Mouse (Mus musculus) small intestine, adult 2 months (tissue): ENCODE data around the gene Cc2d1a. TPM values are rescaled to one million over a fixed set of nuclear protein-coding genes. Genes with fewer than 3 reads are reported as not detected.

Source experiments
- H3K27ac ChIP-seq: fragments of 200-500 bp; 2 replicates; pipeline ENCODE4 v1.5.1; 2012; ENCODE audit warnings: low read depth, low read length, control low read depth, inconsistent platforms; ENCODE audit not compliant: insufficient read depth
- H3K27me3 ChIP-seq: fragments of 200-500 bp; 2 replicates; pipeline ENCODE4 v1.6.1; 2012; ENCODE audit warnings: mild to moderate bottlenecking, moderate library complexity, low read length, inconsistent platforms; ENCODE audit not compliant: control insufficient read depth, insufficient read depth
- H3K36me3 ChIP-seq: fragments of 200-500 bp; 2 replicates; pipeline ENCODE4 v1.6.1; 2012; ENCODE audit warnings: mild to moderate bottlenecking, low read length, control low read depth, inconsistent platforms; ENCODE audit not compliant: control insufficient read depth, insufficient read depth
- H3K4me1 ChIP-seq: fragments of 200-500 bp; 2 replicates; pipeline ENCODE4 v1.6.1; 2012; ENCODE audit warnings: low read length, inconsistent platforms, mixed read lengths; ENCODE audit not compliant: control insufficient read depth, insufficient read depth, insufficient read length
- H3K4me3 ChIP-seq: fragments of 200-500 bp; 2 replicates; pipeline ENCODE4 v1.5.1; 2012; ENCODE audit warnings: low read depth, mild to moderate bottlenecking, control low read depth, inconsistent platforms, low read length, moderate library complexity
- CTCF ChIP-seq: fragments of 200-500 bp; IDR thresholded peaks from 2 replicates; pipeline ENCODE4 v1.5.1; 2012; ENCODE audit warnings: low read depth, mild to moderate bottlenecking, control low read depth, inconsistent platforms, low read length, moderate library complexity, mixed read lengths; ENCODE audit not compliant: insufficient replicate concordance, insufficient read length; ENCODE audit errors: extremely low read depth
- POLR2A ChIP-seq: fragments of 200-500 bp; IDR thresholded peaks from 2 replicates; pipeline ENCODE4 v1.6.1; 2012; ENCODE audit warnings: low read depth, mild to moderate bottlenecking, control low read depth, inconsistent platforms, low read length, moderate library complexity
- WGBS: fragments of 180-500 bp; shearing (Covaris S2); methylation state at CpG from one replicate; pipeline ENCODE4 v1.1.7; 2018; 5-methylcytosine and 5-hydroxymethylcytosine counted together
- polyA plus RNA-seq: library from polyadenylated mRNA; depleted of rRNA; stranded (reverse); fragments of >200 nt; gene quantifications from 2 replicates; pipeline ENCODE4 v1.2.3, GENCODE M21; 2012

Gene Cc2d1a
- polyA plus RNA-seq, 1 experiment: 50.8 TPM

DNA sequence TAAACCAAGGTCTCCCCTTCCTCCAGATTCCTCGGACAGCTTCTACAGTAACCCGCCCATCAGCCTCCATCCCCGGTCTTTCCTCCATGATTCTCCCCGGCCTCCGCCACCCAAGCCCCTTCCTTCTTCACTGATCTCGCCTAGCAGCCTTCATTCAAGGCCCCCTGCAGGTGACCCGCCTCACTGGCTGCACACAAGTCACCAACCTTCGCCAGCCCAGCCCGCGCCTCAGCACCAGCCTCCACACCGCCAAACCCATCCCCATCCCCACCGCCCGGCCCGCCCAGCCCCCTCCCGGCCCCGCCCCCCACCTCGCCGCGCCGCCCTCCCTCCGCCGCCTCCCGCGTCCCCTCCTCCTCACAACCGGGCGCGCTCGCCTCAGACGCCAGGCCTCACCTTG lies 43.5 kb downstream of the Cc2d1a start:
- peaks cover 25% of the 10 kb centered on the region for H3K4me1 ChIP-seq
- H3K36me3 ChIP-seq: peaks cover 11% of the 10 kb centered on the region
- peak overlapping the region; percentile 95 for H3K4me3 ChIP-seq
- WGBS: 1% methylated on average over 29 of the region's 29 CpGs
- H3K27ac ChIP-seq: peak overlapping the region; percentile 99
- no peaks in the 10 kb centered on the region for H3K27me3 ChIP-seq
- peak; percentile 29; the same call in 1 of the 2 replicates for TF ChIP-seq CTCF
- no peak; the same call in 1 of the 2 replicates for TF ChIP-seq POLR2A

- peak overlapping the region; percentile 99 for H3K27ac ChIP-seq
- H3K4me3 ChIP-seq: peak overlapping the region; percentile 95
- TF ChIP-seq POLR2A: peak; percentile 62; the same call in 1 of the 2 replicates
- no peak for TF ChIP-seq CTCF
- H3K27me3 ChIP-seq: no peaks in the 10 kb centered on the region
- H3K36me3 ChIP-seq: peaks cover 17% of the 10 kb centered on the region
- H3K4me1 ChIP-seq: peaks cover 25% of the 10 kb centered on the region
- 8% methylated on average over 3 of the region's 3 CpGs for WGBS
Measured at GRCm38 (mm10) chr8:84103601-84104000, 44.1 kb downstream of the Cc2d1a start.

- peaks cover 30% of the 10 kb centered on the region for H3K4me1 ChIP-seq
- WGBS: 88% methylated on average over 25 of the region's 25 CpGs
- no peaks in the 10 kb centered on the region for H3K27me3 ChIP-seq
- no peak overlapping the region for H3K27ac ChIP-seq
- no peak for TF ChIP-seq CTCF
- TF ChIP-seq POLR2A: no peak
- H3K4me3 ChIP-seq: no peak overlapping the region
- H3K36me3 ChIP-seq: peaks cover 36% of the 10 kb centered on the region
Measured at GRCm38 (mm10) chr8:84101476-84102270, 46.1 kb downstream of the Cc2d1a start.

- no peak overlapping the region for H3K27ac ChIP-seq
- 94% methylated on average over 7 of the region's 7 CpGs for WGBS
- H3K4me1 ChIP-seq: peaks cover 21% of the 10 kb centered on the region
- TF ChIP-seq POLR2A: no peak
- TF ChIP-seq CTCF: no peak
- H3K36me3 ChIP-seq: peaks cover 61% of the 10 kb centered on the region
- H3K27me3 ChIP-seq: no peaks in the 10 kb centered on the region
- no peak overlapping the region for H3K4me3 ChIP-seq
Measured at GRCm38 (mm10) chr8:84098376-84098775, 49.4 kb downstream of the Cc2d1a start.

GRCm38 (mm10) chr8:84096061-84096460 lies 51.7 kb downstream of the Cc2d1a start:
- 63% methylated on average over 8 of the region's 8 CpGs for WGBS
- H3K4me3 ChIP-seq: no peak overlapping the region
- H3K36me3 ChIP-seq: peaks cover 65% of the 10 kb centered on the region
- H3K27me3 ChIP-seq: no peaks in the 10 kb centered on the region
- no peak overlapping the region for H3K27ac ChIP-seq
- TF ChIP-seq CTCF (no peak), POLR2A (no peak)
- peaks cover 6% of the 10 kb centered on the region; the same call in 1 of the 2 replicates for H3K4me1 ChIP-seq

DNA sequence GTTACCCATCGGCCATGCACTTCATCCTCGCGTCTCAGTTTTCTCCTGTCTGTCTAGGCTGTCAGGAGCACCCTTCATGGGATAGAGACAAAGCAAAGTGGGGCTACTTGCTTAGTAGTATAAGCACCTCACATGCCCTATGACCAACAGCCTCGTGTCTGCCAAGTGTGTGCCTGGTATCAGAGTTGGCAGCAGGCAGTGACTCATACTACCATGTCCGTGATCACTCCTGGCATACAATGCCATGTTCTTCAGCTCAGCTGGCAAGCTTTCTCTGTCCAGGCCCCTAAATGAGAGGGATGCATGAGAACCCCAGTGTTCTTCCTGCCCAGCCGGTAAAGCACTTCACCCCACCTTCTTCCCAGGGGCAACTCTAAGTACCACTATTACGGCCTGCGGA lies 57.2 kb downstream of the Cc2d1a start:
- no peak for TF ChIP-seq CTCF
- TF ChIP-seq POLR2A: no peak
- no peak overlapping the region for H3K4me3 ChIP-seq
- WGBS: 77% methylated on average over 8 of the region's 8 CpGs
- peaks cover 44% of the 10 kb centered on the region for H3K36me3 ChIP-seq
- peak overlapping the region; percentile 10; the same call in 1 of the 2 replicates for H3K27ac ChIP-seq
- H3K27me3 ChIP-seq: no peaks in the 10 kb centered on the region
- peaks cover 18% of the 10 kb centered on the region for H3K4me1 ChIP-seq

- WGBS: 31% methylated on average over 9 of the region's 9 CpGs
- Histone ChIP-seq H3K4me1 (peaks cover 18% of the 10 kb centered on the region), H3K4me3 (no peak overlapping the region), H3K36me3 (peaks cover 44% of the 10 kb centered on the region), H3K27me3 (no peaks in the 10 kb centered on the region), H3K27ac (peak overlapping the region; percentile 86)
- no peak for TF ChIP-seq POLR2A
Measured at GRCm38 (mm10) chr8:84089277-84089676, 58.5 kb downstream of the Cc2d1a start.

DNA sequence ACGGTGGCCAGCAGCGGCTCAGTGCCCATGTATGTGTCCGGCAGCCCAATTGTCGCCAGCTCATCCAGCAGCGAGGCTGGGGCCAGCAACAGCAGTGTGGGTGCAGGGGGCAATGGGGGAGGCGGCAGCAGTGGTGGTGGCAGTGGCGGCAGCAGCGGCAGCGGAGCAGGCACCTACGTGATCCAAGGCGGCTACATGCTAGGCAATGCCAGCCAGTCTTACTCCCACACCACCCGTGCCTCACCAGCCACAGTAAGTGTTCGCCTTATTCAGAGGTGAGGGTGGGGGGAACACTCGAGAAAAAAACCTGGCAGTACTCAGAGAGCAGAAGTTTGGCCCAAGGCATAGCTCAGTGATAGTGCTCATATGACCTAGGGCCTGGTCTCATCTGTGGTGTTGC lies 59.9 kb downstream of the Cc2d1a start:
- H3K36me3 ChIP-seq: peaks cover 42% of the 10 kb centered on the region
- peaks cover 18% of the 10 kb centered on the region for H3K4me1 ChIP-seq
- H3K4me3 ChIP-seq: no peak overlapping the region
- WGBS: 95% methylated on average over 14 of the region's 14 CpGs
- H3K27me3 ChIP-seq: no peaks in the 10 kb centered on the region
- H3K27ac ChIP-seq: no peak overlapping the region
- TF ChIP-seq CTCF (no peak), POLR2A (no peak)
